Mouse (Mus musculus) hindbrain, embryonic 12.5 days (tissue): ENCODE results near the gene Zfp296. TPM values are rescaled to one million over a fixed set of nuclear protein-coding genes. Genes with fewer than 3 reads are reported as not detected.

Source experiments
- ATAC-seq: fragments of 200-750 bp; cut with Nextera tagmentation; 2 replicates; pipeline ENCODE4 v1.8.0; 2017; ENCODE audit warnings: moderate TSS enrichment; ENCODE audit not compliant: low FRiP score
- H3K27ac ChIP-seq: fragments of 300-500 bp; sonication (generic); 2 replicates; pipeline ENCODE4 v1.5.1; 2016; ENCODE audit warnings: mild to moderate bottlenecking
- H3K27me3 ChIP-seq: fragments of 300-500 bp; sonication (generic); 2 replicates; pipeline ENCODE4 v1.6.1; 2016; ENCODE audit warnings: mild to moderate bottlenecking
- H3K36me3 ChIP-seq: fragments of 300-500 bp; sonication (generic); 2 replicates; pipeline ENCODE4 v1.6.1; 2016; ENCODE audit warnings: mild to moderate bottlenecking
- H3K4me1 ChIP-seq: fragments of 300-500 bp; sonication (generic); 2 replicates; pipeline ENCODE4 v1.6.1; 2016
- H3K4me2 ChIP-seq: fragments of 300-500 bp; sonication (generic); replicated peaks from 2 replicates; pipeline ENCODE4 v1.6.1; 2016; ENCODE audit warnings: mild to moderate bottlenecking
- H3K4me3 ChIP-seq: fragments of 300-500 bp; sonication (generic); 2 replicates; pipeline ENCODE4 v1.5.1; 2016; ENCODE audit warnings: mild to moderate bottlenecking
- H3K9ac ChIP-seq: fragments of 300-500 bp; sonication (generic); 2 replicates; pipeline ENCODE4 v1.6.1; 2016; ENCODE audit warnings: mild to moderate bottlenecking, moderate library complexity
- H3K9me3 ChIP-seq: fragments of 300-500 bp; sonication (generic); replicated peaks from 2 replicates; pipeline ENCODE4 v1.6.1; 2016; ENCODE audit warnings: mild to moderate bottlenecking
- WGBS: fragments of 180-500 bp; shearing (Covaris S2); methylation state at CpG from one replicate; pipeline ENCODE4 v1.1.7; 2016; 5-methylcytosine and 5-hydroxymethylcytosine counted together
- polyA plus RNA-seq: library from polyadenylated mRNA; unstranded; fragments of >200 nt; fragmentation: Nextera tagmentation; extraction: Ambion mirVana; gene quantifications from 2 replicates; pipeline ENCODE4 v1.2.1, GENCODE M21; 2016

The Zfp296 gene
- polyA plus RNA-seq, 1 experiment from 2014 or later: 0.30 TPM

GRCm38 (mm10) chr7:19563884-19564283 lies 13.2 kb upstream of the Zfp296 start:
- H3K4me1 ChIP-seq: peaks cover 33% of the 10 kb centered on the region
- H3K4me2 ChIP-seq: peak overlapping the region; percentile 99; the same call in 1 of the 2 replicates
- 88% methylated on average over 3 of the region's 3 CpGs for WGBS
- ATAC-seq: no peak
- H3K9ac ChIP-seq: no peak overlapping the region
- H3K36me3 ChIP-seq: peaks cover 25% of the 10 kb centered on the region
- H3K27me3 ChIP-seq: no peaks in the 10 kb centered on the region
- H3K9me3 ChIP-seq: no peaks in the 10 kb centered on the region; the same call in 1 of the 2 replicates
- H3K27ac ChIP-seq: 0 out of 2 replicates have a peak overlapping the region, but pooled peaks have one; percentile 3
- no peak overlapping the region for H3K4me3 ChIP-seq

GRCm38 (mm10) chr7:19564455-19564854 lies 12.6 kb upstream of the Zfp296 start:
- 90% methylated on average over 4 of the region's 4 CpGs for WGBS
- Histone ChIP-seq H3K36me3 (peaks cover 31% of the 10 kb centered on the region), H3K4me1 (peaks cover 27% of the 10 kb centered on the region), H3K27me3 (no peaks in the 10 kb centered on the region), H3K4me2 (no peak overlapping the region), H3K9me3 (no peaks in the 10 kb centered on the region; the same call in 1 of the 2 replicates), H3K27ac (no peak overlapping the region), H3K9ac (no peak overlapping the region), H3K4me3 (no peak overlapping the region)
- ATAC-seq: no peak

GRCm38 (mm10) chr7:19565803-19566202 lies 11.3 kb upstream of the Zfp296 start:
- 97% methylated on average over 2 of the region's 2 CpGs for WGBS
- H3K27me3 ChIP-seq: no peaks in the 10 kb centered on the region
- H3K9me3 ChIP-seq: no peaks in the 10 kb centered on the region; the same call in 1 of the 2 replicates
- H3K27ac ChIP-seq: no peak overlapping the region
- no peak overlapping the region for H3K9ac ChIP-seq
- ATAC-seq: no peak
- peaks cover 42% of the 10 kb centered on the region for H3K36me3 ChIP-seq
- no peak overlapping the region for H3K4me3 ChIP-seq
- no peak overlapping the region for H3K4me2 ChIP-seq
- H3K4me1 ChIP-seq: peaks cover 14% of the 10 kb centered on the region

GRCm38 (mm10) chr7:19567426-19567825 lies 9.7 kb upstream of the Zfp296 start:
- H3K9ac ChIP-seq: no peak overlapping the region
- H3K36me3 ChIP-seq: peaks cover 43% of the 10 kb centered on the region
- WGBS: 94% methylated on average over 8 of the region's 8 CpGs
- H3K4me1 ChIP-seq: peaks cover 19% of the 10 kb centered on the region
- no peak for ATAC-seq
- no peak overlapping the region for H3K4me2 ChIP-seq
- H3K27ac ChIP-seq: no peak overlapping the region
- no peaks in the 10 kb centered on the region for H3K27me3 ChIP-seq
- H3K9me3 ChIP-seq: no peaks in the 10 kb centered on the region; the same call in 1 of the 2 replicates
- no peak overlapping the region for H3K4me3 ChIP-seq

- Histone ChIP-seq H3K27ac (no peak overlapping the region), H3K4me2 (no peak overlapping the region), H3K36me3 (peaks cover 37% of the 10 kb centered on the region), H3K27me3 (peaks cover 2% of the 10 kb centered on the region; the same call in 1 of the 2 replicates), H3K9ac (0 out of 2 replicates have a peak overlapping the region, but pooled peaks have one; percentile 3), H3K9me3 (no peaks in the 10 kb centered on the region), H3K4me1 (peaks cover 18% of the 10 kb centered on the region), H3K4me3 (no peak overlapping the region)
- 93% methylated on average over 3 of the region's 3 CpGs for WGBS
- no peak for ATAC-seq
Measured at GRCm38 (mm10) chr7:19569647-19570046, 7.4 kb upstream of the Zfp296 start.

GRCm38 (mm10) chr7:19572926-19573775 lies 3.9 kb upstream of the Zfp296 start:
- WGBS: under 1% methylated on average over 53 of the region's 53 CpGs
- Histone ChIP-seq H3K4me2 (peak overlapping the region; percentile 76), H3K9me3 (no peaks in the 10 kb centered on the region), H3K27ac (peak overlapping the region; percentile 78), H3K36me3 (peaks cover 24% of the 10 kb centered on the region), H3K4me3 (peak overlapping the region; percentile 78), H3K4me1 (peaks cover 29% of the 10 kb centered on the region), H3K27me3 (peaks cover 37% of the 10 kb centered on the region), H3K9ac (peak overlapping the region; percentile 85)
- peak; percentile 81 for ATAC-seq

GRCm38 (mm10) chr7:19573776-19574140 lies 3.3 kb upstream of the Zfp296 start:
- no peaks in the 10 kb centered on the region for H3K9me3 ChIP-seq
- H3K4me2 ChIP-seq: peak overlapping the region; percentile 76
- peaks cover 18% of the 10 kb centered on the region for H3K36me3 ChIP-seq
- 22% methylated on average over 16 of the region's 16 CpGs for WGBS
- peak overlapping the region; percentile 78 for H3K4me3 ChIP-seq
- peak overlapping the region; percentile 78; the same call in 1 of the 2 replicates for H3K27ac ChIP-seq
- peaks cover 30% of the 10 kb centered on the region for H3K4me1 ChIP-seq
- H3K27me3 ChIP-seq: peaks cover 43% of the 10 kb centered on the region
- ATAC-seq: 0 out of 2 replicates have a peak, but pooled peaks have one; percentile 4
- H3K9ac ChIP-seq: peak overlapping the region; percentile 85

GRCm38 (mm10) chr7:19575559-19575958 lies 1.5 kb upstream of the Zfp296 start:
- WGBS: 70% methylated on average over 3 of the region's 3 CpGs
- H3K27me3 ChIP-seq: peaks cover 61% of the 10 kb centered on the region

GRCm38 (mm10) chr7:19577877-19578414 lies 859 bp downstream of the Zfp296 start:
- ATAC-seq: no peak
- H3K4me3 ChIP-seq: peak overlapping the region; percentile 28
- H3K9ac ChIP-seq: peak overlapping the region; percentile 23; the same call in 1 of the 2 replicates
- H3K27ac ChIP-seq: no peak overlapping the region
- peaks cover 16% of the 10 kb centered on the region for H3K4me1 ChIP-seq
- H3K36me3 ChIP-seq: peaks cover 35% of the 10 kb centered on the region
- H3K4me2 ChIP-seq: peak overlapping the region; percentile 54
- H3K9me3 ChIP-seq: no peaks in the 10 kb centered on the region
- WGBS: 20% methylated on average over 10 of the region's 10 CpGs
- H3K27me3 ChIP-seq: peaks cover 63% of the 10 kb centered on the region

More at GRCm38 (mm10) chr7:19575559-19575958, 1.5 kb upstream of the Zfp296 start:
- Histone ChIP-seq H3K4me3 (no peak overlapping the region), H3K9ac (no peak overlapping the region), H3K36me3 (peaks cover 15% of the 10 kb centered on the region), H3K4me1 (peaks cover 30% of the 10 kb centered on the region), H3K27ac (no peak overlapping the region), H3K9me3 (no peaks in the 10 kb centered on the region), H3K4me2 (no peak overlapping the region)
- no peak for ATAC-seq

- WGBS: 65% methylated on average over 4 of the region's 4 CpGs
- H3K9me3 ChIP-seq: no peaks in the 10 kb centered on the region
- H3K27me3 ChIP-seq: peaks cover 63% of the 10 kb centered on the region
- no peak overlapping the region for H3K4me3 ChIP-seq
- no peak for ATAC-seq
- no peak overlapping the region for H3K9ac ChIP-seq
- peaks cover 38% of the 10 kb centered on the region for H3K36me3 ChIP-seq
- H3K4me2 ChIP-seq: no peak overlapping the region
- peaks cover 16% of the 10 kb centered on the region for H3K4me1 ChIP-seq
- no peak overlapping the region for H3K27ac ChIP-seq
Measured at GRCm38 (mm10) chr7:19578436-19578835, 1.3 kb downstream of the Zfp296 start.

- no peaks in the 10 kb centered on the region for H3K9me3 ChIP-seq
- peaks cover 60% of the 10 kb centered on the region for H3K27me3 ChIP-seq
- no peak overlapping the region for H3K4me2 ChIP-seq
- H3K4me1 ChIP-seq: peaks cover 12% of the 10 kb centered on the region
- H3K36me3 ChIP-seq: peaks cover 51% of the 10 kb centered on the region
- H3K4me3 ChIP-seq: no peak overlapping the region
- WGBS: 85% methylated on average over 10 of the region's 10 CpGs
- no peak overlapping the region for H3K27ac ChIP-seq
- H3K9ac ChIP-seq: no peak overlapping the region
- ATAC-seq: no peak
Measured at GRCm38 (mm10) chr7:19579751-19580150, 2.7 kb downstream of the Zfp296 start.

- H3K4me3 ChIP-seq: no peak overlapping the region
- H3K36me3 ChIP-seq: peaks cover 59% of the 10 kb centered on the region
- no peak for ATAC-seq
- H3K27ac ChIP-seq: no peak overlapping the region
- H3K4me2 ChIP-seq: no peak overlapping the region
- no peak overlapping the region for H3K9ac ChIP-seq
- no peaks in the 10 kb centered on the region for H3K9me3 ChIP-seq
- H3K4me1 ChIP-seq: peaks cover 12% of the 10 kb centered on the region
- 83% methylated on average over 8 of the region's 8 CpGs for WGBS
- peaks cover 51% of the 10 kb centered on the region for H3K27me3 ChIP-seq
Measured at GRCm38 (mm10) chr7:19580634-19581033, 3.5 kb downstream of the Zfp296 start.
